Mouse (Mus musculus): ENCODE measurements at regions not wholly inside any gene's neighbourhood (a gene's known extent, or its start where the extent isn't known, plus 50 kb on each side); places are given as distances from the start of the nearest gene placed in this dataset.

DNA sequence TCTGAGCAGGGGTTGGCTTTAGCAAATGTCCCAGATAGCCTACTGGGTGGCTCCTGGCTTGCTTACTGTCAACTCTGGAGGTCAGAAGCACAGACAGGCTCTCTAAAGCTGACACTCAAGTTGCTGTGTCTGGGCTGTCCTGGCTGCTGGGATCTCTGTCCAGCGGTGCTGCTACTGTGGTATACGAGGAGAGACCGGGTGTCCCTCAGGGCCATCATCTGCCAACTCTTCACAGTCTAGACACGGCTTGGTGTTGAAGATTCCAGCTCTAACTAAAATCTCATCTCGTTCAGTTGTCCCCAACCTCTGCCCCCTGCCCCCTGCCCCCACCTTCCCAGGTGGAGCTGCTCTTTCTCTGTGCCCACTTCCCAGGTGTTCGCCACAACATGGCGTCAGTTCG is 577.1 kb upstream of the Gm19410 start:
- DNase-seq (ENCODE audit: low read depth): no peak

DNA sequence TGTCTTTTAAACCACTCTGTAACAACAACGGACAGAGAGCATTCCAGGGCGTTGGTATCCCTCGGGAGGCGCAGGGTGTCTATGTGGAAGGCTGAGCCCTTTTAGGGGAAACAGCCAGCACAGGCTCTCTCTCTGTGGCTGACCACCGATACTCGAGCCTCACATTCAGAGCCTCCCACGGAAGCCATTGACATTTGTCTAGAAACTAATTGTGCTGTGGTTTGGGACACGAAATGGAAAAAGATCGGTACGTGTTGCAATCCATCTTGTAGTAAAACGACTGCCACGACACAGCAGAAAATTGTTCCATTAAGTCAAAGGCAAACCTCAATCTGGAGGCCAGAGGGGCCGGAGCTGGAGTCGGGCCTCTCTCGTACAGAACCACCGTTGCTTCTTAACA is 575.9 kb upstream of the Gm19410 start:
- DNase-seq (ENCODE audit: low read depth): no peak

DNA sequence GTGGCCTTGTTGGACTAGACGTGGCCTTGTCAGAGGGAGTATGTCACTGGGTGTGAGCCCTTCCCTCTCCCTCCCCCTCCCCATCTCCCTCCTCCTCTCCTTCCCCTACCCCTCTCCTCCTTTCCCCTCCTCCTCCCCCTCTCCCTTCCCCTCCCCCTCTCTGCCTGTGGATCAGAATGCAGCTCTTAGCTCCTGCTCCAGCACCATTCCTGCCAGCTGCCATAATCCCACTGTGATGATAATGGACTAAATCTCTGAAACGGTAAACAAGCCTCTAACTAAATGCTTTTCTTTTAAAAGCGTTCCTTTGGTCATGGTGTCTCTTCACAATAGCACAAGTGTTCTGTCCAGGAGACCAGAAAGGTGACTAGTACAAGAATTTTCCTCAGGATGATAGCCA is 573.1 kb upstream of the Gm19410 start:
- no peak for DNase-seq (ENCODE audit: low read depth)

- DNase-seq (ENCODE audit: low read depth): no peak
These were observed 571.8 kb upstream of the Gm19410 start for GRCm38 (mm10) chr8:35193771-35194170.

DNA sequence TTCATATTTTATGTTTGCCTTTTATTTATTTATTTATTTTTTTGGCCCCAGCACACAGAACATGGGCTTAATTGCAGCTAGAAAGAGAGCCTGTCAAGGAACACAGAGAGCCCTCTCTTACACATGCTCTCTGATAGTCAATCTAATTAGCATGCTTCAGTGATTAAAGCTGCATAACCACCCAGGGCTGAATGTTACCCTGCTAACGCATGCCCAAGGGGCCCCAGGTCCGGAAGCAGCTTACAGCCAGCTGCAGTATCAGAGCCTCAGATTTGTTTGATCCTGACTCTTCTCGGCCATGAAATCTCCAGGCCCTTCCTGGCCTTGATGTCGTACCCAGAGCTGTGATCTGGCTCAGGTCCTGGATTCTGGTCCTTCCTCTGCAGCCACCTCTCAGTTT is 569.4 kb upstream of the Gm19410 start:
- DNase-seq (ENCODE audit: low read depth): no peak

DNA sequence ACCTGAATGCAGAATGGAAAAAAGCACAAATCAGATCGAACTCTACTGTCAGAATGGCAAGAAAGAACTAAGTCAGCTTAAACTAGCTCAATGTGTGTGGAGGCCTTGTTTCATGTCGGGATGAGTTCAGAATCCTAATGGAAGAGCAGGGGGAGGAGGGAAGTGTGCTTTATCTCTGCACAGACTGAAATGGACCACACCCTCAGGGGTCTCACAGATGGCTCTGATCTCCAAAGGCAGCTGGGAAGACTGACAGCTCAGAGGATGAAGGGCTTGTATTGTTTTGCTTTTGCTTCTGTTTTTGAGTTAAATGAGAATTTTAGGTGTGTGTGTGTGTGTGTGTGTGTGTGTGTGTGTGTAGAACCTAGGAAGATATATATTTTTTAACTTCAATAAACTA is 566.8 kb upstream of the Gm19410 start:
- DNase-seq (ENCODE audit: low read depth): no peak

GRCm38 (mm10) chr8:35201416-35201815 is 564.2 kb upstream of the Gm19410 start:
- DNase-seq (ENCODE audit: low read depth): no peak

DNA sequence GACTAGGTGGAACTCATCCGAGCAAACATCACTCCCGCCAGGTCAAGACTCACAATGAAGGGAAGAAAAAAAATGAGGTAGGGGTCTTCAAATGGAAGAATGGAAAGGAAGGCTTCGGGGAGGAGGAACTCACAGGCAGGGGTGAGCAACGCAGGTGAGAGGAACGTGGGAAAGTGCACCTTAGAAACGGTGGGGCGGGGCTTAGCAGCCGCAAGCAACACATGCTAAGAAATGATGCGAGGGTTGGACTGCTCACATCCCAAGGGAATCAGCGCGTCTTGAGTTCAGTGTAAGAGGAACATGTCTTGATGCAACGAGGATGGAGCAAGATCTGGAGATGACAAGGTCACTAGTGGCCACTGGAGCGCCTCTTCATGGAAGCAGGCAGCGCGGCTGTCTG is 560.6 kb upstream of the Gm19410 start:
- DNase-seq (ENCODE audit: low read depth): no peak

- peak; percentile 48 for DNase-seq (ENCODE audit: low read depth)
These were observed 560.1 kb upstream of the Gm19410 start for GRCm38 (mm10) chr8:35205536-35205935.

- no peak for DNase-seq (ENCODE audit: low read depth)
These were observed 559.3 kb upstream of the Gm19410 start for GRCm38 (mm10) chr8:35206271-35206670.

GRCm38 (mm10) chr8:35208357-35208756 is 557.2 kb upstream of the Gm19410 start:
- DNase-seq (ENCODE audit: low read depth): peak; percentile 66

DNA sequence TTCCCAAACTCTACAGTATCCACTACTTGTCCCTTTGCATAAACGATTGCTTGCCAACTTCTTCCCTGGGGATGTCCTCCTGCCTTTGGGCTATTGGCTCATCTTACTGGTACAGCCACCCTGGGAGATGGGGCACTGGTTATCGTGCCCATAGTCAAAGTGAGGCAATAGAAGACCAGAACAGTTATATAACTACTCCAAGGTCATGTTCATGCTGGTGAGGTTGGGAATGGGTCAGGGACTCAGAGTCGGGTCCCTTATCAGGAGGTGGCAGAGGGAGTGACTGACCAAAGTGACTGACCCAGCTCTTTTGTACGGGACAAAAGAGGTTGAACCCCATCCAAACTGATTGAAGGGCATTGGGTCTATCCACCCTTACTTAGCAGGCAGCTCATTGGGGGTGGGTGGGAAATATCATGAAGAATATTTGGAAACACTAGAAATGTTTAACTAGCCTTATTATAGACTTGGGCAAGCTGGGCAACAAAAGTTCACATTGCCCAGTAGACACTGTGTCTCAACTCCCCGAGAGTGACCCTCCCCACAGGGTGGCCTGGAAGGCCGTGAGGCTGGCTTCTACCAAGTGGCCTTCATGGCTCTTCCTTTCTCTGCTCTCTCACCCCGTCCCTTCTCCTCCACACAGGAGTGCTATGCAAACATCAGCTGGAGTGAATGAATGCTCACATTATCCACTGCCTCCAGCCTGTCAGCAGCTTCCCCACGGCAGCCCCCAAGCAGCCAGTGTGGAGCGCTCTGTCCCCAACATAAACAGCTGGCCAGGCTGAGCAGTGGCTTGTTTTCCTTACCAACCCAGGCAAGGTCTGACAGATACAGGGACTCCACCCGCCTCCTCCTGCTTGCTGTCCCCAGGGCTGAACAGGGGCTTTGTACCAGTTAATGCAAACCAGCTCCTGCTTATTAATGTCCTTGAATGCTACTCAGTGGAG is 553.8 kb upstream of the Gm19410 start:
- no peak for DNase-seq (ENCODE audit: low read depth)

DNA sequence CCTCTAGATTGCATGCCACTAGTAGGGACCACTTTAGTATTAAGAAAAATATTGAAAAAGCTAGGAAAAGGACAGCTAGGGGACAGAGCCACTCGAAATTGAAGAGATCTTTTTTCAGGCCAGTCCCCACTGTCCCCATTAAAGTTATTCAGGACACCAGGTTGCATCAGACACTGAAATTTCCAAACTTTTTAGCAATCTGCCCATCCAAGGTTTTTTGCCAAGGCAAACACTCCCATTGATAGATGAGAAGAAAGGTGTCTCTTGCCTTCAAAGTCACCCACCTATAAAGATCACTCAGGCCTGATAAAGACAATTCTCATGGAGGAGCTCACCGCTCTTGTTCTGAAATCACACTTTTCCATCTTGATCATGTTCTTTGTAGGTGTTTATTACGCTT is 552.1 kb upstream of the Gm19410 start:
- no peak for DNase-seq (ENCODE audit: low read depth)

DNA sequence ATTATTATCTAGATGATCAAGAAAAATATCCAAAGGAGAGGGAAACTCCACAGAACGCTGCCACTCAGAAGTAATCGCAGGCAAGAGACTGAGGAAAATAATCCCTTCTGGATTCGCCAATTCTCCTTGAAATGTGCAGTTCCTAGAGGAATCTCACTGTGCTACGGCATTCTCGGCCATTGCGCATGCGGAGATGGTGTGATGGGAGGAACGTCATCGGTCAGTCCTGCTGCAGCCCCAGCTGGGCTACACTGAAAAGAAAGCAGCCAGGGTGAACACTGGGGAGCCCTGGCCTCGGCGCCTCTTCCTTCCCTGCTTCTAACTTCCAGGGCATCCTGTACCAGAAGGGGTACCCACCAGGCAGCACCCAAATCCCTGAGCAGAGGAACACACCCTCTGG is 548.0 kb upstream of the Gm19410 start:
- no peak for DNase-seq (ENCODE audit: low read depth)

GRCm38 (mm10) chr8:35218327-35218726 is 547.3 kb upstream of the Gm19410 start:
- DNase-seq (ENCODE audit: low read depth): no peak

GRCm38 (mm10) chr8:35224053-35224924 is 541.3 kb upstream of the Gm19410 start:
- DNase-seq (ENCODE audit: low read depth): no peak

GRCm38 (mm10) chr8:35224925-35225244 is 540.7 kb upstream of the Gm19410 start:
- DNase-seq (ENCODE audit: low read depth): no peak

- DNase-seq (ENCODE audit: low read depth): no peak
These were observed 538.5 kb upstream of the Gm19410 start for GRCm38 (mm10) chr8:35227079-35227478.

DNA sequence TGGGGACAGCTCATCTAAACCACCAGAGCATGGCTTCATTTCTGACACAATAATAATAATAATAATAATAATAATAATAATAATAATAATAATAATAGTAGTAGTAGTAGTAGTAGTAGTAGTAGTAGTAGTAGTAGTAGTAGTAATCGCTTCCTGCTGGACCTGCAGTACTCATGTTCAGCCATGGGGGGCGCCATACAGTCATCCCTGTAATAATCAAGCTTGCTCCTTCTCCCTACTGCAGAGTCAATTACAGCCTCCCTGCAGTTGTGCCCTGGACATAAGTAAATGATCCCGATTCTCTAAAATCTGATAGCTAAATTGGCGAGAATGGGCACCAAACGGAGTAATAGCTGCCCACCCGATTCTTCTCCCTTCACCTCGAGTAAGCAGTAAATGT is 537.1 kb upstream of the Gm19410 start:
- DNase-seq (ENCODE audit: low read depth): peak; percentile 28

- no peak for DNase-seq (ENCODE audit: low read depth)
These were observed 531.9 kb upstream of the Gm19410 start for GRCm38 (mm10) chr8:35233520-35234186.

DNA sequence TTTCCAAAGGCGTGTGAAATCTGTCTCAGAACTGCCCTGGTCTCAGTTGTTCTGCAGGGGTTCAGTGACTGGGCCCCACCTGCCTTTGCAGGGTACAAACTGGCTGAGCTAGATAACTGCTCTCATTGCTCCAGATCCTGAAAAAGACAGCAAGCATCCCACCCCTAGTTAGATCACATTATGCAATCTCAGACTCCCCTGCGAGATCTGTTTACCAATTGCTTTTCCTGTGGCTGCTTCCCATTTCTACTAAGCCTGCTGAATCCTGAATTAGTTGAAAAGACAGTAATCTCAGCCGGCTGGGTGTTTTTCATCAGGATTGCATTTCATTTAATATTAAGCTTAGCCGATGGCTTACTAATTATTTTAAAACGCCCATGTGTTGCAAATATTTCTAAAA is 531.2 kb upstream of the Gm19410 start:
- no peak for DNase-seq (ENCODE audit: low read depth)

- no peak for DNase-seq (ENCODE audit: low read depth)
These were observed 529.6 kb upstream of the Gm19410 start for GRCm38 (mm10) chr8:35235815-35236509.
